Mouse (Mus musculus) lung, postnatal 25 days (tissue): ENCODE data around the gene Arf3.
"Not testable (repeated sequence)": the region's sequence is repeated elsewhere in the genome, so short reads cannot be mapped to it uniquely, and the experiment has no call there.

Source experiments
- DNase-seq: peaks from one replicate; pipeline ENCODE4 v3.0.0; 2022; ENCODE audit warnings: low spot score

Gene Arf3

GRCm38 (mm10) chr15:98762670-98763529, at the start of gene Arf3:
Arf3 (minus strand) TSS chr15:98763214.
- DNase-seq, result peak; percentile 97

DNA sequence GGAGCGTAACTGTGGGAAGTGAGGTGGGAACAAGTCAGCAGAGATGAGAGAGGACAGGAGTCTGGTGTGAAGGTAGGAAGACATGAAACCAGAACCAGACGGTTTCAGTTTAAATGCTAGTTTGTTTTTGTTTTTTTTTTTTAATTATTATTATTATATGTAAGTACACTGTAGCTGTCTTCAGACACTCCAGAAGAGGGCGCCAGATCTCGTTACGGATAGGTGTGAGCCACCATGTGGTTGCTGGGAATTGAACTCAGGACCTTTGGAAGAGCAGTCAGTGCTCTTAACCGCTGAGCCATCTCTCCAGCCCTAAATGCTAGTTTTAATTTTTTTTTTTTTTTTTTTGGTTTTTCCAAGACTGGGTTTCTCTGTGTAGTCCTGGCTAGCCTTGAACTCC, 47.2 kb upstream of the Arf3 start:
- DNase-seq, result not testable (repeated sequence)

DNA sequence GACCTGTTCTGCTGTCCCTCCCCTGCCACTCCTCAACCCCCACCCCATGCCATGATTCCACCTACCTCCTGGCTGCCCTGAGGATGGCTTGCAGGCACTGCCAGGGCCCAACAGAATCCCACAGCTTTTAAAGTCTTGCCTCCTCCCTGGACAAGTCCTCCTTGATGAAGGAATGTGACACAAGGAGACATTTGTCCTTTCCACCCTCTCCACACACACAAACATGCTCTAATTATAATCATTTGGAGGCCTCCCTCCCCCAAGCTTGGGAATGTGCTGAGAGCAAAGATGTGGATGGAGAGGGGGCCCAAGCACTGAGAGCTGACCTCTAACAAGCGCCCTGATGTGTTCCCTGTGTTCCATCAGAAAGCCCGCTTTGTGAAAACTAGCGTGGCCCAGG, 46.4 kb upstream of the Arf3 start, which contains the start of gene Ddn:
Gene Ddn, minus strand, starts transcription at position 101 of the 400 bp plus-strand sequence.
- no peak for DNase-seq

GRCm38 (mm10) chr15:98808651-98809134, 45.7 kb upstream of the Arf3 start:
- DNase-seq, result no peak

DNA sequence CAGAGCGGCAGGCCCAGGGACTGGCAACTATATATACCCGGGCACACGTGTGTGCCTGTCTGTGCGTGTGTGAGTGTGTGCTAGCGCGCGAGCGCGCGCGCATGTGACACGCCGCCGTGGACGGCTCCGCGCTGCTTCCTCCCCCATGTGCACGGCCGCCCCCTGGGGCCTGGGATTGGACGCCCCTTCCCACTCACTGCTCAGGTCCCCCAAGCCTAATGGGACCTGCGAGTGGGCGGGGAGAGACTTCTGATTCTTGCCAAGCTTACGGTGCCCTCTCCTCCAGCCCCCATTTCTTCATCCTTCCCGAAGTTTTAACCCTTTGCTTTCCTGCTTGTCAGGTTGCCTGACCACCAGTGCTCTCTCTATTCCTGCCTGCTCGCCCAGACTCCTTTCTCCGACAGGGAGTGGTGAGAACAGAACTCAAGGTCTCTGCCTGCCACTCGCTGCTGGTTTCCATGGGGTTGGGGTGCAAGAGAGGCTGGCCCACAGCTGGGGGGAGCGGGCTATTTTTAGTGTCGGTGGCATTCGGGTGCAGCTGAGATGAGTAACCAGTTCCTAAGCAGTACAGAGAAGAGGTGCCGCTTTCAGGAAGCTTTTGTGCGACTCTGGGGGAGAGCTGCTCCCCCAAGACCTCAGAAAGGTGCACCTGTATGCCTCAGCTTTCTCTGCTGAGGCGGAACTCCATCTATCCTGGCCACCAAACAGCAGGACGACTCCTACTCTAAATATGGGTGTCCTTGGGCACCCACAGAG, 45.1 kb upstream of the Arf3 start:
- DNase-seq, result no peak

DNA sequence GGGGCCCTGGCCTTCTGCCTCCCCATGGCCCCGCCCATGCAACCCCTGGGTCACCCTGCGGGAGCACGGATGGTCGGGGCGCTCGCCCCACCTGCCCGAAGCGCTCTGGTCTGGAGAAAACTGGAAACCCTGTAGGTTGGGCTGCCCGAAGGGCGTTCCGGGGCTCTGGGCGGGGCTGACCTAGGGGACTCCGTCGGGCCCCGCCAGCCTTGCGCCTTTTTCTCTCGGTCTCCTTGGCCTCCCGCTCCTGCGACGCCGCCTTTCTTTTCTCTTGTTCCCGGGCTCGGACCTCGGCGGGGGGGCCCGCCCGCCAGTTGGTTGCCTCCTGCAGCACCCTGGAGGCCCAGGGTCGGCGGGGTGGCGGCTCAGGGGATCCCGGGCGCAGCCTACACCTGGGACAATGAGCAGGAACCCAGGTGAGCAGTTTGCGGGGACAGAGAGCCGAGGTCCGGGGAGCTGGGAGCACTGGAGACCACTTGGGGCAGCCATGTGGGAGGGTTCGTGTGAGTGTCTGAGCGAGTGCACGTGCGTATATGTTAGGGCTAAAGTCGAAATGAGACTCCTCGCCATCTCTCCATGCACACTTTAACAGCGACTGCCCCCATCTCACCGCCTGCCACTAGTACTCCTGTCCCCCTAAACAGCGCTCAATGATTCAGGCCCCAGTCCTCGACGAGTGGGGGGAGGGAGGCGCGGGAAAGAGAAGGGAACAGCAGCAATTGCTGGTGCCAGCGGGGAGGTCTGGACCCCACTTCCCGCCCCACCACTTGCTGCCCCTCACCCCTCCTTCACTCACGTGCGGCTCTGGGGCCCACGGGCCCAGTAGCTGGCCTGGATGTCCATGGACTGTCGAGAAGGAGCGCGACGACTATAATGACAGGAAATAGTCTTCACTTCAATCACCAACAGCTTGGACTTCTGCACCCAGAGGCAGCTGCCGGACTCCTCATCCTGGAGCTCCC, 44.1 kb upstream of the Arf3 start:
- DNase-seq, result no peak

- no peak for DNase-seq
These were observed 43.2 kb upstream of the Arf3 start for GRCm38 (mm10) chr15:98806071-98806808.

- DNase-seq, result peak; percentile 63
These were observed 42.5 kb upstream of the Arf3 start for GRCm38 (mm10) chr15:98805324-98806040.

DNA sequence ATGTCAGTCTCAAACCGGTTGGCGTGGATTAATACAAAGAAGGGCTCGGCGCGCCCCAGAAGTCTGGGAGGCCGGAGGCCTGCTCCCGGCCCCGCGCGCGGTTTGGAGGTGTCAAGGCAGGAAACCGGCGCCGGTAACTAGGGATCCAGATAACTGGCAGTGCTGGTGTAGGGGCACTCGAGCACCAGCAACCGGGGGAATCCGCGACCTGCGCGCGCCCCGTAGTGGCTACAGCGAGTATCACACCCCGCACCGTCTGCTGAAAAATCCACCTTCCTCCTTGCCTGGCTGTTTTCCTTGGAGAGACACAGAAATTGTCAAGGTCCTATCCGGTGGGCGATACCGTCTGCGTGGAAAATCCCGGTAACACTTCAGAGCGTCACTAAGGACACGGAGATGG, 41.0 kb upstream of the Arf3 start:
- peak; percentile 80 for DNase-seq

GRCm38 (mm10) chr15:98802926-98803325, 39.9 kb upstream of the Arf3 start:
- DNase-seq, result no peak

- DNase-seq, result peak; percentile 75
These were observed 36.4 kb upstream of the Arf3 start for GRCm38 (mm10) chr15:98799396-98799795.

DNA sequence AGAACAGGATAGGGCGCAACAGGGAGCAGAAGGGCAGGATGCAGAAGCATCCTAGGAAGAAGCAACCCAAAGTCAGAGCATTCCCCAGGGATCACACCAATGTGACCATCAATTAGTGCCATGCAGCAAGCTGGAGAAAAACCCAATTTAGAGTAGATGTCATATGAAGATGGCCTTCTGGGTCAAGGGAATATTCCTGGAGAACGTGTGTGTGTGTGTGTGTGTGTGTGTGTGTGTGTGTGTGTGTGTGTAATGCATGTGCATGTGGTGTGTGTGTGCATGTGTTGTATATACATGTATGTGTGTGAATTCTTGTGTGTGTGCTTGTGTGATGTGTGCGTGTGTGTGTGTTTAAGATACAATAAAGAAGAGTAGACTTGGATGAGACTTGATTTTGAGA, 35.9 kb upstream of the Arf3 start:
- no peak for DNase-seq

DNA sequence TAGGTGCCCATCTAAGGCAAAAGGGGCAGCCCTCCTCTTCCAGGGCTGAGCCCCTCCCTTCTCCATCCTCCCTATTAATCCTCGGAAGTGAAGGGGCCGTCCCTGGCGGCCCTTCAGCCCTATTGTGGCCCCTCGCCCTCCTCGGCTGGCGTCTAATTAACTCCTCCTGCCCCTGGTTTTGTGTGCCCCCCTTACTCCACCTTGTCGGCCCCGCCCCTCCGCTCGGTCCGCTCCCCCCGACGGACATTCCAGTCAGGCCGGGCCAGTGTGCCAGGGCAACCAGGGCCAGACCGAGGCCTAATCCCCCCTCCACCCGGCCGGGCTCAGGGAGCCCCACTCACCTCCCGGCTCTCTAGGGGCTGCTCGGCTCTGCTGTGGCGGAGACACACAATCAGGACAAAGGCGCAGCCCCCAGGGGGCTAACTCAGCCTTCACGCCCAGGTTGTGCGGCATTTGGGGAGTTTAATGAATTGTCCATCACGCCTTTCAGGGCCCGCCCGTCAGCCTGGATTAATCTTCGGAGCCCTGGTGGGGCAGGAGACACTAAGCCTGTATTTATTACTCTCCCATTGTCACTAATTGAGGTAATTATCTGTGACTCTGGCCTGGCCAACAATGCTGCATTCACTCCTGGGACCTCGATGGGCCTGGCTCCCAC, 35.0 kb upstream of the Arf3 start:
- no peak for DNase-seq

GRCm38 (mm10) chr15:98796803-98797595, 34.0 kb upstream of the Arf3 start:
- no peak for DNase-seq

GRCm38 (mm10) chr15:98793141-98793698, 30.2 kb upstream of the Arf3 start:
- DNase-seq, result no peak

DNA sequence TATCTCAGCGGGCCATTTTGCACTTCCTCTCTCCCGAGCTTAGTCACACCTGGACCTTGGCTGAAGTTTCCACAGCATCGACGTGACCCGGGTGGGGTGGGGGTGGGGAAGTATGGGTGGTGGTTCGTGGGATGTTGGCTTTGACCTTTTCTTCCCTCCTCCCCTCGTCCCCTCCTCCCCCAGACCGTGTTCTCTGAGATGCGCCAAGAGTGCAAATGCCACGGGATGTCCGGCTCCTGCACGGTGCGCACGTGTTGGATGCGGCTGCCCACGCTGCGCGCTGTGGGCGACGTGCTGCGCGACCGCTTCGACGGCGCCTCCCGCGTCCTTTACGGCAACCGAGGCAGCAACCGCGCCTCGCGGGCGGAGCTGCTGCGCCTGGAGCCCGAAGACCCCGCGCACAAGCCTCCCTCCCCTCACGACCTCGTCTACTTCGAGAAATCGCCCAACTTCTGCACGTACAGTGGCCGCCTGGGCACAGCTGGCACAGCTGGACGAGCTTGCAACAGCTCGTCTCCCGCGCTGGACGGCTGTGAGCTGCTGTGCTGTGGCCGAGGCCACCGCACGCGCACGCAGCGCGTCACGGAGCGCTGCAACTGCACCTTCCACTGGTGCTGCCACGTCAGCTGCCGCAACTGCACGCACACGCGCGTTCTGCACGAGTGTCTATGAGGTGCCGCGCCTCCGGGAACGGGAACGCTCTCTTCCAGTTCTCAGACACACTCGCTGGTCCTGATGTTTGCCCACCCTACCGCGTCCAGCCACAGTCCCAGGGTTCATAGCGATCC, 29.4 kb upstream of the Arf3 start:
- DNase-seq, result no peak

DNA sequence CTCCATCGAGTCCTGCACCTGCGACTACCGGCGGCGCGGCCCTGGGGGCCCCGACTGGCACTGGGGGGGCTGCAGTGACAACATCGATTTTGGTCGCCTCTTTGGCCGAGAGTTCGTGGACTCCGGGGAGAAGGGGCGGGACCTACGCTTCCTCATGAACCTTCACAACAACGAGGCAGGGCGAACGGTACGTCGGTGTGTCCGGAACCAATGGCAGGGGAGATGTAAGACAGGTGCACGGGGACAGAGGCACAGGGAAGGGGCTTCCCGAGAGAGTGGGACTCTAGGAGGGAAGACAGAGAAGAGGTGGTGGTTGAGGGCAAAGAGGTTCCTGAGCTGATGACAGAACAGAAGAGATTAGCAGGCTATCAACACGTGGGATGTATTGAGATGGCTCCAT, 28.8 kb upstream of the Arf3 start:
- DNase-seq, result no peak

- no peak for DNase-seq
These were observed 28.2 kb upstream of the Arf3 start for GRCm38 (mm10) chr15:98791221-98791620.
